Mouse (Mus musculus) MEL (cell line): Measurements from ENCODE around the gene Pde10a. TPM values are rescaled to one million over a fixed set of nuclear protein-coding genes. Genes with fewer than 3 reads are reported as not detected.
A peak's percentile ranks its signal among the peaks of the same experiment; 100 is the strongest.

ENCODE experiments used
- DNase-seq: peaks from one replicate; pipeline ENCODE4 v3.0.0; 2011; ENCODE audit warnings: low read depth, low spot score
- H3K27ac ChIP-seq: 2 replicates; pipeline ENCODE4 v1.5.1; 2012; ENCODE audit warnings: low read depth, mild to moderate bottlenecking, control low read depth, low read length, moderate library complexity; ENCODE audit not compliant: control insufficient read depth
- H3K27me3 ChIP-seq, 2 experiments: fragments of 150-350 bp in 1 of 2; sonication (generic) in 1 of 2; 2 replicates each; pipeline ENCODE4 v1.6.1; 2012; ENCODE audit warnings: low read length in 2 of 2, mild to moderate bottlenecking in 2 of 2, improper control_type of control experiment in 1 of 2, moderate library complexity in 1 of 2; ENCODE audit not compliant: insufficient read depth in 2 of 2, control insufficient read depth in 1 of 2
- H3K36me3 ChIP-seq, 2 experiments: 2 replicates each; pipeline ENCODE4 v1.6.1; 2012 to 2014; ENCODE audit warnings: low read length in 2 of 2, improper control_type of control experiment in 1 of 2, inconsistent platforms in 1 of 2, mild to moderate bottlenecking in 1 of 2; ENCODE audit not compliant: insufficient read depth in 2 of 2, control insufficient read depth in 1 of 2
- H3K4me1 ChIP-seq, 2 experiments: fragments of 150-350 bp in 1 of 2; sonication (generic) in 1 of 2; 2 replicates each; pipeline ENCODE4 v1.6.1; 2012; ENCODE audit warnings: low read length in 2 of 2, improper control_type of control experiment in 1 of 2, mild to moderate bottlenecking in 1 of 2; ENCODE audit not compliant: insufficient read depth in 2 of 2, control insufficient read depth in 1 of 2
- H3K4me3 ChIP-seq, 2 experiments: fragments of 150-350 bp in 1 of 2; sonication (generic) in 1 of 2; 2 replicates each; pipeline ENCODE4 v1.5.1; 2012; ENCODE audit warnings: low read depth in 2 of 2, low read length in 2 of 2, mild to moderate bottlenecking in 2 of 2, moderate library complexity in 2 of 2, control low read depth in 1 of 2, improper control_type of control experiment in 1 of 2; ENCODE audit not compliant: control insufficient read depth in 1 of 2, insufficient read depth in 1 of 2
- H3K79me2 ChIP-seq: 2 replicates; pipeline ENCODE4 v1.6.1; 2012; ENCODE audit warnings: mild to moderate bottlenecking, low read length, moderate library complexity; ENCODE audit not compliant: control insufficient read depth, poor library complexity, insufficient read depth
- H3K9ac ChIP-seq: 2 replicates; pipeline ENCODE4 v1.6.1; 2012; ENCODE audit warnings: low read depth, mild to moderate bottlenecking, control low read depth, low read length, moderate library complexity; ENCODE audit not compliant: control insufficient read depth, poor library complexity, severe bottlenecking
- H3K9me3 ChIP-seq: fragments of 150-350 bp; sonication (generic); replicated peaks from 2 replicates; pipeline ENCODE4 v1.6.1; 2012; ENCODE audit warnings: mild to moderate bottlenecking, low read length, improper control_type of control experiment, moderate library complexity; ENCODE audit not compliant: insufficient read depth
- BHLHE40 ChIP-seq: IDR thresholded peaks from 2 replicates; pipeline ENCODE4 v1.6.1; 2012; ENCODE audit warnings: low read depth, mild to moderate bottlenecking, inconsistent platforms, low read length, improper control_type of control experiment, borderline replicate concordance
- CHD1 ChIP-seq: IDR thresholded peaks from 2 replicates; pipeline ENCODE4 v1.6.1; 2012; ENCODE audit warnings: low read depth, mild to moderate bottlenecking, inconsistent platforms, low read length, improper control_type of control experiment
- CHD2 ChIP-seq: IDR thresholded peaks from 2 replicates; pipeline ENCODE4 v1.6.1; 2011; ENCODE audit warnings: low read length, improper control_type of control experiment
- CTCF ChIP-seq, 3 experiments: IDR thresholded peaks in 2 of 3; conservative IDR thresholded peaks in 1 of 3; 2 replicates each; pipeline ENCODE4 v1.5.1; 2011 to 2012; ENCODE audit warnings: low read length in 3 of 3, low read depth in 2 of 3, mild to moderate bottlenecking in 2 of 3, improper control_type of control experiment in 1 of 3, inconsistent platforms in 1 of 3, mixed read lengths in 1 of 3, moderate library complexity in 1 of 3; ENCODE audit not compliant: control insufficient read depth in 1 of 3, insufficient read depth in 1 of 3, poor library complexity in 1 of 3, severe bottlenecking in 1 of 3
- ELF1 ChIP-seq: IDR thresholded peaks from 2 replicates; pipeline ENCODE4 v1.6.1; 2014; ENCODE audit warnings: low read depth, mild to moderate bottlenecking, inconsistent platforms, low read length, improper control_type of control experiment, moderate library complexity
- GABPA ChIP-seq: IDR thresholded peaks from 2 replicates; pipeline ENCODE4 v1.6.1; 2012; ENCODE audit warnings: low read depth, mild to moderate bottlenecking, inconsistent platforms, low read length, improper control_type of control experiment, moderate library complexity
- JUND ChIP-seq: IDR thresholded peaks from 2 replicates; pipeline ENCODE4 v1.6.1; 2011; ENCODE audit warnings: low read depth, mild to moderate bottlenecking, improper control_type of control experiment, low read length
- MAX ChIP-seq: IDR thresholded peaks from 2 replicates; pipeline ENCODE4 v1.6.1; 2011; ENCODE audit warnings: low read length, improper control_type of control experiment
- MEF2A ChIP-seq: IDR thresholded peaks from 2 replicates; pipeline ENCODE4 v1.6.1; 2014; ENCODE audit warnings: low read depth, mild to moderate bottlenecking, inconsistent platforms, low read length, improper control_type of control experiment; ENCODE audit not compliant: poor library complexity, insufficient replicate concordance, severe bottlenecking; ENCODE audit errors: extremely low read depth
- MXI1 ChIP-seq: IDR thresholded peaks from 2 replicates; pipeline ENCODE4 v1.6.1; 2011; ENCODE audit warnings: mild to moderate bottlenecking, low read depth, low read length, improper control_type of control experiment
- MYC ChIP-seq: IDR thresholded peaks from 2 replicates; pipeline ENCODE4 v1.6.1; 2011; ENCODE audit warnings: low read depth, mild to moderate bottlenecking, low read length, improper control_type of control experiment, moderate library complexity
- NELFE ChIP-seq: IDR thresholded peaks from 2 replicates; pipeline ENCODE4 v1.6.1; 2011; ENCODE audit warnings: low read depth, low read length, improper control_type of control experiment
- RAD21 ChIP-seq: IDR thresholded peaks from 2 replicates; pipeline ENCODE4 v1.6.1; 2011; ENCODE audit warnings: mild to moderate bottlenecking, low read depth, low read length, improper control_type of control experiment
- SIN3A ChIP-seq: IDR thresholded peaks from 2 replicates; pipeline ENCODE4 v1.6.1; 2012; ENCODE audit warnings: low read length, improper control_type of control experiment, inconsistent platforms
- SMC3 ChIP-seq: IDR thresholded peaks from 2 replicates; pipeline ENCODE4 v1.6.1; 2011; ENCODE audit warnings: low read depth, low read length, improper control_type of control experiment
- TAL1 ChIP-seq: IDR thresholded peaks from 2 replicates; pipeline ENCODE4 v1.6.1; 2012; ENCODE audit warnings: mild to moderate bottlenecking, inconsistent platforms, low read length, moderate library complexity, mixed read lengths
- UBTF ChIP-seq: IDR thresholded peaks from 2 replicates; pipeline ENCODE4 v1.6.1; 2012; ENCODE audit warnings: low read depth, mild to moderate bottlenecking, inconsistent platforms, low read length, improper control_type of control experiment, moderate library complexity, borderline replicate concordance; ENCODE audit not compliant: insufficient read depth
- USF1 ChIP-seq: IDR thresholded peaks from 2 replicates; pipeline ENCODE4 v1.6.1; 2014; ENCODE audit warnings: low read depth, mild to moderate bottlenecking, inconsistent platforms, low read length, improper control_type of control experiment, moderate library complexity
- ZC3H11A ChIP-seq: IDR thresholded peaks from 2 replicates; pipeline ENCODE4 v1.6.1; 2012; ENCODE audit warnings: low read depth, mild to moderate bottlenecking, inconsistent platforms, low read length, improper control_type of control experiment
- ZMIZ1 ChIP-seq: IDR thresholded peaks from 2 replicates; pipeline ENCODE4 v1.6.1; 2012; ENCODE audit warnings: low read depth, mild to moderate bottlenecking, inconsistent platforms, low read length, improper control_type of control experiment, moderate library complexity
- ZNF384 ChIP-seq: IDR thresholded peaks from 2 replicates; pipeline ENCODE4 v1.6.1; 2012; ENCODE audit warnings: low read depth, mild to moderate bottlenecking, inconsistent platforms, low read length, improper control_type of control experiment
- polyA plus RNA-seq, 2 experiments: library from polyadenylated mRNA; stranded (reverse) in 1 of 2; unstranded in 1 of 2; fragments of >175 nt in 1 of 2; fragments of >200 nt in 1 of 2; gene quantifications; 2 replicates each; pipeline versions ENCODE4 v1.2.1 to v1.2.4; 2012; ENCODE audit warnings: low replicate concordance in 2 of 2, low read depth in 1 of 2; ENCODE audit not compliant: insufficient read length in 2 of 2, insufficient read depth in 1 of 2, missing spikeins in 1 of 2
- total RNA-seq: library from RNA; depleted of rRNA; stranded (reverse); fragments of 300-350 nt; gene quantifications from 2 replicates; pipeline ENCODE4 v1.2.3, GENCODE M21; 2012

Pde10a gene
- total and polyA plus RNA-seq, 3 experiments: 3.1 to 6.9 TPM; not detected in 1

DNA sequence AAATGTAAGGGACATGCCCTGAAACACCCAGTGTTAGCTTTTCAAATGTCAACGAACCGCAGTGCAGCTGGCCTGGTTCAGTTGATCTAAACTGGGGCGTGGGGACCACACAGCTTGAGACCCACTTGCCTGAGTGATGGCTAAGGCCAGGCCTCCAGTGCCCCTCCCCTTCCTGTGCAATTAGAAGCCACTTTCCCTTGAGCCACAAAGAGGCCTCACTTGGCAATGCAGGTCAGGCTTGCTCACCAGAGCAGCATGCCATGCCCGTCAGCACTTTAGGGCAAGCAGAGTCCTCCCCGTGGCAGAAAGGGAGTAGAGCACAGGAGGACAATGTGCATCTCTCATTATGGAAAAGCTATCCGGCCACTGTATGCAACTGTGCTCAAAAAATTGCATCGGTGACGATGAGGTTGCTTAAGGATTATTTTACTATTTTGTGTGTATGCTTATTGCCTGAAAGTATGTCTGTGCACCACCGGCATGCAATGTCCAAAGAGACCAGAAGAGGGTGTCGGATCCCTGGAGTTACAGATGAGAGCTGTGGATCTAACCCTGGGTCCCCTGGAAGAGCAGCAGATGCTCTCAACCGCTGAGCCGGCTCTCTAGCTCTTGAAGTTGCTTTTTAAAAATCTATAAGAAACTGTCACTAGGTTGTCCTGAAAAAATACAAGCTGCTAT, 114.7 kb downstream of the Pde10a start:
- Histone ChIP-seq H3K9ac (no peak overlapping the region), H3K9me3 (no peaks in the 10 kb centered on the region), H3K79me2 (no peaks in the 10 kb centered on the region), H3K27me3 (peaks cover 0 to 2% of the 10 kb centered on the region in 2 experiments; a peak in 1 of 4 replicates), H3K4me3 (no peak overlapping the region), H3K27ac (no peak overlapping the region), H3K4me1 (no peaks in the 10 kb centered on the region), H3K36me3 (no peaks in the 10 kb centered on the region)
- TF ChIP-seq TAL1: no peak
- no peak for TF ChIP-seq BHLHE40
- TF ChIP-seq MXI1: no peak
- TF ChIP-seq GABPA: no peak
- 0 out of 2 replicates have a peak, but pooled peaks have one; percentile 11 for TF ChIP-seq ZC3H11A
- no peak for TF ChIP-seq UBTF
- peak; percentile 14 to 45 (median 38); a peak in 4 of 6 replicates for TF ChIP-seq CTCF (IDR thresholded peaks at IDR 0.05 in 2 of 3, conservative IDR thresholded peaks at IDR 0.05 in 1 of 3; ENCODE audit: control insufficient read depth in 1 of 3, insufficient read depth in 1 of 3, low read depth in 2 of 3, low read length in 3 of 3, poor library complexity in 1 of 3, severe bottlenecking in 1 of 3)
- no peak for TF ChIP-seq MYC
- TF ChIP-seq CHD1: no peak
- TF ChIP-seq MAX: no peak
- peak; percentile 40 for TF ChIP-seq RAD21
- no peak for TF ChIP-seq ELF1
- TF ChIP-seq ZMIZ1: no peak
- TF ChIP-seq USF1: no peak
- TF ChIP-seq JUND: no peak
- peak; percentile 53 for TF ChIP-seq SMC3
- TF ChIP-seq MEF2A: no peak
- peak; percentile 5 for DNase-seq

DNA sequence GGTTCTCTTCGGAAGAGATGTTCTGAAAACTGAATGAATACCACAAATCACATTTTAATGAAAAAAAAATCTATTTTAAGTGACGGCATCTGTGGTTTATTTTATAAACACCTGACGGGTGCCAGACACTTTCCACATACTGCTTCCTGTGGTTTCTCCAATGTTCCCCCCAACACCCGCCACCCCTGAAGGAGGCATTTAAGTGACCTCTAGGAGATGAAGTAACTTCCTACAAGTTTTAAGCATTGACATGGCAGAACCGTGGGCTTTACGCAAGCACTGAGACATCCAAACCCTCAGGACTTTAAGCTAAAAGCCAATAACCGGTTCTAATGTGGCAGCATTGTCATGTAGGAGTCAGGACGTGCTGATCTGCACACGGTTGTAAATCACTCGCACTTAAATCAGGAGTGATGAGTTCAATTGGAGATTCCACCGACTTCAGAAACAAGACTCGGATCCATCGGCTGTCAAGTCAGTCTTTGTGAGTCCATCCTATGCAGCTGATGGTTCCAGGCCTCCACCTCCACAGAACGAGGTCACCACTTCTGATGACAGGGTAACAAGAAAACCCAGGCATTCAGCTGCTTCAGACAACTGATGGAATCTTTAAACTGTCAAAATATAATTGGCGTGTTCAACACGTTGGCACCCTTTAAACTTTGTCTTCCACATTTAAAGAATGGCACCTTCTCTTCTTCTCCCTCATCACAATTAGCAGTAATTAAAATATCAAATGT, 115.7 kb downstream of the Pde10a start:
- H3K9ac ChIP-seq: no peak overlapping the region
- no peak overlapping the region for H3K4me3 ChIP-seq
- H3K4me1 ChIP-seq: no peaks in the 10 kb centered on the region
- no peaks in the 10 kb centered on the region for H3K79me2 ChIP-seq
- H3K9me3 ChIP-seq: no peaks in the 10 kb centered on the region
- peaks cover 0 to 2% of the 10 kb centered on the region in 2 experiments; a peak in 1 of 4 replicates for H3K27me3 ChIP-seq
- TF ChIP-seq NELFE (no peak), USF1 (no peak), GABPA (no peak), ZNF384 (no peak), CHD2 (no peak), SIN3A (no peak), ELF1 (no peak)
- DNase-seq: no peak
- no peak overlapping the region for H3K27ac ChIP-seq
- H3K36me3 ChIP-seq: no peaks in the 10 kb centered on the region
